Mouse (Mus musculus) T-helper 2 cell (primary cell): ENCODE measurements at regions not wholly inside any gene's neighbourhood (a gene's known extent, or its start where the extent isn't known, plus 50 kb on each side); places are given as distances from the start of the nearest gene placed in this dataset.

Source experiments
- in situ Hi-C: fragments of 300-600 bp; cut with MboI, MseI; formaldehyde crosslinking; loops from one replicate; pipeline ENCODE4 v1.15.1; 2025; ENCODE audit warnings: high pct_unique_total_duplicates

DNA sequence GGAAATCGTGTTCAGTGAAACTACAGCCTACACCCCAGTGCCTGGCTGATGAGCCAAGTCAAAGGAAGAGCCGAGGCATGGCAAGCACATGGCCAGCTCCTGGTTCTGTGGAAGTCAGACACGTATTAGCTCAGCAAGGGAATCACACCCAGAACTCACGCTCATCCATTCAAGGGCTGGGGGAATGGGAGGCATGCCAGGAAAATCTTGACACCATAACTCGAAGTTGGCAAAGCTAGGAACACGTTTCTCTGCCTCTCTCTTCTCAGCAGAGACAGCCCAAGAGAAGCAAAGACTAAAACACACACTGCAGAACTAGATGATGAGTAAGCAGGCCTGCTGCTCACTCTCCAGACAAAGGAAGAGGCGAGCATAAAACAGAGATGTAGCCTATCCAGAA lies 53.5 kb upstream of the Ypel5 start:
- in situ Hi-C loops: loop anchor here (5.0 kb wide), 1 partner anchor 180 kb away; the partner anchor contains the start of gene Alk

GRCm38 (mm10) chr17:72781786-72782185 lies 54.5 kb upstream of the Ypel5 start:
- in situ Hi-C loops: loop anchor here (5.0 kb wide), 1 partner anchor 179 kb away; the partner anchor contains the start of gene Alk

DNA sequence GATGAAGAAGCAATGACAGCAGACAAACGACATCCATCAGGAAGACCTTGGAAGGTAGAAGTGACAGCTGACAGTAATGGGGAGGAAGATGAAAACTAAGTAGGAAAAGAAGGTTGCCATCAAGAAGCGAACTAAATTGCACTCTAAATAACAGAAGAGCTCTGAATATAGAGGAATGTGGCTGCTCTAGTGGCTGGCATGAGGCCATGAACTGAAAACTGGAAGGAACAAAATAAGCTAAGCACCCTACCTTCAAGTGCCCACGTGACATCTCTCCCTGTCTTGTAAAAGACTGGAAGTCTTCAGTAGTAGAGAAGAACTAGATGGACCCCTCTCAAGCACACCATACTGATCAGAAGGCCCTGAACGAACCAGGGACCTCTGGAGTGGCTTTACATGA lies 68.0 kb upstream of the Ypel5 start:
- in situ Hi-C loops: no loop called here

DNA sequence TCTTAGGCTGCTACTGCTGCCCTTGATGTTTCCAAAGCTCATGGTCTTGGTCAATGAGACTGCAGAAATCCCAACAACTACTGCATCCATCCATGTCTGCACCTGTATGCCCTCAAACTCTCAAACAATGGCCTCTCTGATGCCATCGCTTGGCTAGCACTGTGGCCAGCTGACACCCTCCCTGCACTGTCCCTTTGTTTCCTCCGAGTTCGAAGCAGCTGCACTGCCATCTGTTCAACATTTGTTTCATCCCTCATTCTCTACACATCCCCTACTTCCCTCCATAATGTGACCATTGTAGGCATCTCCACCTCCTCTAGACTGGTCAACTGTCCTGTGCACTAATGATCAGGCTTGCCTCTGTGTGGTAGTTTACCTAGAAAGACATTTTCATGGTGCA lies 75.3 kb upstream of the Ypel5 start:
- in situ Hi-C loops: no loop called here

DNA sequence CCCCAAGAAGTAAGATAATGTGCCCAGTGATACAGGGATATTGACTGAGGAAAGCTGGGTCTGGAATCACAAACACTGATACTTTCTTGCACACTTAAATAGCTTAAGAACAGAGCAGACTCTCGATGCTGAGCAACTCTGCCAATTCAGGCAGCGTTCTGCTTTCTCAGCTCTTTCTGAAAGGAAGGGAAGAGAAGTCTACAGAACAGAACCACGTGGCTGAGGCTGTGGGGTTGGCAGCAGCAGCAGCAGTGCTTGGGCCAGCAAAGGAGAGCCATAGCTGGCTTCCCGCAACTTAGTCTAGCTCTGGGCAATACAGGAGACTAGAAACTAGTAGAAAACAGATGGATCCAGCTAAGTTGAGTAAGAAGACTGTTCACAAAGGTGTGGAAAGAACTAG lies 89.8 kb upstream of the Ypel5 start:
- in situ Hi-C loops: no loop called here

- in situ Hi-C loops: no loop called here
Observed at GRCm38 (mm10) chr17:72733006-72733405, 103.2 kb upstream of the Ypel5 start.

DNA sequence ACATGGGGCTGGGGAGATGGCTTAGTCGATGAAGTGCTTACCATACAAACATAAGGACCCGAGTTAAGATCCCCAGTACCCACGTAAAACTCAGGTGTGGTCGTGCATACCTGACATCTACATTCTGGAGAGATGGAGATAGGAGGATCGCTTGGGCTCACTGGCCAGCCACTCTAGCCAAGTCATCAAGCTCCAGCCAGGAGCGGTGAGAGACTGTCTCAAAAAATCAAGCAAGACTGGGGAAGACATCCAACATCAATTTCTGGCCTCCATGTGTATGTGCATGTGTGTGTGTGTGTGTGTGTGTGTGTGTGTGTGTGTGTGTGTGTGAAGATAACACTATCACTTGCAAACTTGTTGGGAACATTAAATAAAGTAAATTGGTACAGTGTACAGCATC lies 104.6 kb upstream of the Ypel5 start:
- in situ Hi-C loops: no loop called here

- in situ Hi-C loops: no loop called here
Observed at GRCm38 (mm10) chr17:72731175-72731574, 105.1 kb upstream of the Ypel5 start.

- in situ Hi-C loops: no loop called here
Observed at GRCm38 (mm10) chr17:72720753-72721152, 115.5 kb upstream of the Ypel5 start.

DNA sequence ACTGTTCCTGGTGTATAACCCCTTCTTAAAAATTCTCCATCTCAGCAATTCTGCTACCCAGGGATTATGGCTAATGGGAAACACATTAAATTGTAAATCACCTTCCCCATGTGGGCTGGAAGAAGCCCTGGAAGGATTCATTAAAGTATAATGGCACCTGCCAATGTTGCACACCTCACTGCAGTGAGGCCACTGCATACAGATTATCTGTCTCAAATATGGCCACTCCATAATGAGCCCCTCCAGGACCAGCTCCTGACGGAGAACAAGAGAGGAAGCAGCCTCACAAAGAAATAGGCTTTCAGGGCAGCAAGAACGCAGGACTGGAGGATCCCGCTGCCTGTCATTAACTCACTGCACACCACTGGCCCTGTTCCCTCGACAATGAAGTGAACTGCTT lies 115.2 kb upstream of the Alk start:
- in situ Hi-C loops: no loop called here

- in situ Hi-C loops: no loop called here
Observed at GRCm38 (mm10) chr17:72691630-72692029, 87.2 kb upstream of the Alk start.

- in situ Hi-C loops: loop anchor here (10.0 kb wide), 1 partner anchor 355 kb away; no protein-coding TSS in a partner anchor
Observed at GRCm38 (mm10) chr17:72689606-72690005, 85.2 kb upstream of the Alk start.

- in situ Hi-C loops: loop anchor here (10.0 kb wide), 1 partner anchor 354 kb away; no protein-coding TSS in a partner anchor
Observed at GRCm38 (mm10) chr17:72688800-72689199, 84.4 kb upstream of the Alk start.

GRCm38 (mm10) chr17:72674658-72675057 lies 70.2 kb upstream of the Alk start:
- in situ Hi-C loops: no loop called here

DNA sequence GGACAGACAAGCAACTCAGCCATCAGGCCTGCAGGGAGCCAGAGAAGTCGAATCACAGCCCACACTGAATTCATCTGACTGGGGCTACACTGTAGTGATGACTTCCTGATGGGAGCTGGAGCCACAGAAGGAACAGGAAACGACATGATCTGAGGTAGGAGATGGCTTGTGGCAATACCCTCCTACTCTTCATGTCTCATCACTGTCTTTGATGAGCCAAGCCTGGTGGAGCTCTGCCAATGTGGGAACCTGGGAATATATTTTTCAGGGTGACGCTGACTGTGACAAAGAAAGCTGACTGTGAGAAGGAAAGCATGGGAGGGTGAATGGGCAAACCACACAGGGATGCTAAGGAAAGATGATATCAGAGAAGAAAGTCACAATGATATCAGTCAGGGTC lies 67.6 kb upstream of the Alk start:
- in situ Hi-C loops: no loop called here

- in situ Hi-C loops: no loop called here
Observed at GRCm38 (mm10) chr17:72666961-72667360, 62.5 kb upstream of the Alk start.

DNA sequence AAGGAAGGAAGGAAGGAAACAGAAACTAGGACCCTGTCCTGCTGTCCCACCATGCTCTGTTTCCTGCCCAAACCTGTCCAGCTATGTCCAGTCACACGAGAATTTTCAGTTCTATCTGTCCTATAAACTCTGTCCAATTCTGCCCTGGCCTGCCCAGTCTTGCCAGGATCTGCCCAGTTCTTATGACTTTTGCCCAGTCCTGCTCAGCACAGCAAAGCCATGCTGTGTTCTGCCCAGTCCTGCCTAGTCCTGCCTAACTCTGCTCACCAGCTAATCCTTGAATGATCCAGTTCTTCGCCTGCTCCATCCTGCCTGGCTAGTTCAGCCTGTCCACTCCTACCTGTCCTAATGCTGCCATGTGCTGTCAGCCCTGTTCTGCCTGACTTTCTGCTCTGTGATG lies 57.3 kb upstream of the Alk start:
- in situ Hi-C loops: no loop called here

- in situ Hi-C loops: loop anchor here (5.0 kb wide), 1 partner anchor 61 kb away; no protein-coding TSS in a partner anchor
Observed at GRCm38 (mm10) chr17:72658744-72659143, 54.3 kb upstream of the Alk start.

GRCm38 (mm10) chr17:72657826-72658225 lies 53.4 kb upstream of the Alk start:
- in situ Hi-C loops: loop anchor here (5.0 kb wide), 1 partner anchor 61 kb away; no protein-coding TSS in a partner anchor
